In the genomic region with DNA sequence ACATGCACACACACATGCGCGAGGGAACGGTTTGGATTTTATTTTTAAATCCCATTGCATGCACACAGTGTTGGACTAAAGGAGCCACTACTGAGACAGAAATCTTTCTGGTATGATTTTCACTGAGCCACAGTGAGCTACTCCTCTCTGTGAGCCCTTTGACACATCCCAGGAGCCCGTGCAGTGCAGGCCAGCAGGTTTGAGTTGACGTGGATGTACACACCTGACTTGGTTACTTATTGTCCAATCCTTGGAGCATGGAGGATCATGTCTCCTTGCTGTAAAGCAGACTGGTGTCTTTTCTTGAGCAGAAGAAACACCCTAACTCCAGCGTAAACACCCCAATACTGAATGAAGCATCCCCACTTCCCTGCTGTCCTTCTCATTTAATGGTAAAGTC, we compare ENCODE assay signal across 27 mouse cellular contexts. TPM values are rescaled to one million over a fixed set of nuclear protein-coding genes. Genes with fewer than 3 reads are reported as not detected.
DNase-seq lines count a peak whose midpoint lies in the region; ATAC-seq and TF ChIP-seq lines count a peak whose summit lies in the region.
"Had no signal": no experiment of that assay in that cellular context is flagged by ENCODE, and none has a peak within 500 bp of the region (broad histone marks: within the 10 kb centered on the region; RNA-seq: fewer than 3 reads in every experiment).

No protein-coding gene starts in this region.

- no peak overlapping the region for H3K4me2 ChIP-seq in kidney, postnatal 0 days (ENCODE audit: low read length)
- H3K4me2 ChIP-seq: embryonic facial prominence, embryonic 13.5 days; heart, embryonic 12.5 days; hindbrain, embryonic 13.5 days; limb, embryonic 12.5 days; liver, embryonic 15.5 days; lung, embryonic 15.5 days; midbrain, embryonic 11.5 days; neural tube, embryonic 12.5 days had no signal

- WGBS in kidney, postnatal 0 days: 72% methylated on average over 6 of the region's 6 CpGs

- DNase-seq in kidney, adult 11 months: peak; percentile 75
- DNase-seq in kidney, adult 8-10 months: peak; percentile 72 to 76
- DNase-seq in kidney, postnatal 0 days (ENCODE audit: low spot score): no peak
- DNase-seq in kidney, postnatal 4 days: peak; percentile 43 to 59
- DNase-seq in right cerebral cortex, postnatal 36 days (ENCODE audit: low spot score in 2 of 2): no peak
- DNase-seq in urinary bladder, postnatal 14 days (ENCODE audit: low spot score): no peak
- DNase-seq: adrenal gland, postnatal 14 days; cerebellum, adult 11-12 months; cerebellum, adult 9-11 months; gastrocnemius, postnatal 36 days; heart, adult 2 months; heart, postnatal 4 days; right cerebral cortex, adult 18-20 months; thymus, adult 2 months; thymus, postnatal 36 days had no signal

- no peak overlapping the region for H3K4me3 ChIP-seq in kidney, postnatal 0 days (replicated peaks; ENCODE audit: low read depth, low read length)
- H3K4me3 ChIP-seq: embryonic facial prominence, embryonic 13.5 days; forebrain, embryonic 10.5 days; heart, adult 2 months; heart, embryonic 12.5 days; hindbrain, embryonic 13.5 days; limb, embryonic 12.5 days; liver, embryonic 15.5 days; lung, embryonic 15.5 days; myocyte; neural tube, embryonic 12.5 days had no signal

- H3K27me3 ChIP-seq in kidney, postnatal 0 days (ENCODE audit: insufficient read depth, low read length): no peaks in the 10 kb centered on the region
- H3K27me3 ChIP-seq: embryonic facial prominence, embryonic 13.5 days; heart, embryonic 12.5 days; hindbrain, embryonic 13.5 days; limb, embryonic 12.5 days; liver, embryonic 15.5 days; lung, embryonic 15.5 days; neural tube, embryonic 12.5 days had no signal

- no peaks in the 10 kb centered on the region for H3K36me3 ChIP-seq in kidney, postnatal 0 days (ENCODE audit: insufficient read depth, low read length)
- H3K36me3 ChIP-seq: embryonic facial prominence, embryonic 13.5 days; forebrain, embryonic 10.5 days; heart, embryonic 12.5 days; hindbrain, embryonic 13.5 days; limb, embryonic 12.5 days; liver, embryonic 15.5 days; lung, embryonic 15.5 days; neural tube, embryonic 12.5 days had no signal

- peak overlapping the region; percentile 85 for H3K27ac ChIP-seq in kidney, postnatal 0 days
- H3K27ac ChIP-seq: embryonic facial prominence, embryonic 13.5 days; forebrain, embryonic 10.5 days; heart, adult 2 months; hindbrain, embryonic 13.5 days; limb, embryonic 12.5 days; liver, embryonic 15.5 days; lung, embryonic 15.5 days; neural tube, embryonic 12.5 days had no signal

- no peak overlapping the region for H3K9ac ChIP-seq in kidney, postnatal 0 days (ENCODE audit: low read depth, low read length)
- H3K9ac ChIP-seq: embryonic facial prominence, embryonic 13.5 days; heart, embryonic 12.5 days; hindbrain, embryonic 13.5 days; limb, embryonic 12.5 days; liver, embryonic 15.5 days; lung, embryonic 15.5 days; neural tube, embryonic 12.5 days had no signal

- ATAC-seq in kidney, postnatal 0 days (replicated peaks; ENCODE audit: low FRiP score, low read depth): peak; percentile 81
- ATAC-seq in granulocyte monocyte progenitor cell, adult 5-6 weeks (replicated peaks; ENCODE audit: poor library complexity, severe bottlenecking): no peak
- ATAC-seq: CD4-positive, CD25-positive, alpha-beta regulatory T cell, adult 4 months had no signal

- peaks cover 13% of the 10 kb centered on the region for H3K4me1 ChIP-seq in kidney, postnatal 0 days (replicated peaks; ENCODE audit: insufficient read depth, low read length)
- H3K4me1 ChIP-seq: hindbrain, embryonic 13.5 days; liver, embryonic 15.5 days; lung, embryonic 15.5 days; neural tube, embryonic 12.5 days had no signal

- TF ChIP-seq CTCF in kidney, postnatal 0 days (IDR thresholded peaks at IDR 0.05; ENCODE audit: low read depth): no peak

- no peaks in the 10 kb centered on the region for H3K9me3 ChIP-seq in kidney, postnatal 0 days (replicated peaks; ENCODE audit: low read length)
- H3K9me3 ChIP-seq: embryonic facial prominence, embryonic 13.5 days; forebrain, embryonic 10.5 days; heart, embryonic 12.5 days; hindbrain, embryonic 13.5 days; limb, embryonic 12.5 days; liver, embryonic 15.5 days; lung, embryonic 15.5 days; neural tube, embryonic 12.5 days had no signal

RNA-seq across cellular contexts. Expression of a gene that starts 57.7 kb away (rescaled TPM):
- polyA plus RNA-seq in kidney, postnatal 0 days (2015; fragmentation: Nextera tagmentation; extraction: Ambion mirVana): 17.4 and 19.7 TPM in 2 replicates
- total RNA-seq in granulocyte monocyte progenitor cell, adult 5-6 weeks (2014; fragmentation: Nextera tagmentation): 9.1 TPM in 2 replicates
- 8.9 and 9.3 TPM in 2 replicates for total RNA-seq in granulocyte monocyte progenitor cell, adult 5-6 weeks (2017)

Comparison
In these comparisons a context has a peak if more than half of its experiments do, and no peak if none do; other contexts are left out.
1. DNase-seq: peak in kidney, adult 11 months (single experiment), kidney, adult 8-10 months (2 of 2) and kidney, postnatal 4 days (2 of 2); none in kidney, postnatal 0 days (single experiment), right cerebral cortex, postnatal 36 days (0 of 2) and urinary bladder, postnatal 14 days (single experiment).